Mouse (Mus musculus) embryo, embryonic 10.5 days (tissue): ENCODE data around the gene Cmip.
A peak's percentile ranks its signal among the peaks of the same experiment; 100 is the strongest.

Experiments
- DNase-seq: peaks from one replicate; pipeline ENCODE4 v3.0.0-alpha.2; 2015; ENCODE audit warnings: low spot score

Gene Cmip

DNA sequence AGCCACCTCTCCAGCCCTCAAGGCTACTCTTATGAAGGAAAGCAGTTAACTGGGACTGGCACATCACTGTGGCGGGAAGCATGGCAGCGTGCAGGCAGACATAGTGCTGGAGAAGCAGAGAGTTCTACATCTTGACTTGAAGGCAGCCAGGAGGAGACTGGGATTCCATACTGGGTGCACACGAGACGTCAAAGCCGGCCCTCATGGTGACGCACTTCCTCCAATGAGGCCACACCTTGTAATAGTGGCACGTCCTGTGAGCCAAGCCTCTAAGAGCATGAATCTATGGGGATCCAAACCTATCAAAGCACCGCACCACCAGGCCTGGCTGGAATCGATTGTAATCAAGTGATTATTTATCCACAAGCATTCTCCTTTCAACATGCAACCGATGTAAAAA is 210.6 kb downstream of the Cmip start:
- DNase-seq = no peak

DNA sequence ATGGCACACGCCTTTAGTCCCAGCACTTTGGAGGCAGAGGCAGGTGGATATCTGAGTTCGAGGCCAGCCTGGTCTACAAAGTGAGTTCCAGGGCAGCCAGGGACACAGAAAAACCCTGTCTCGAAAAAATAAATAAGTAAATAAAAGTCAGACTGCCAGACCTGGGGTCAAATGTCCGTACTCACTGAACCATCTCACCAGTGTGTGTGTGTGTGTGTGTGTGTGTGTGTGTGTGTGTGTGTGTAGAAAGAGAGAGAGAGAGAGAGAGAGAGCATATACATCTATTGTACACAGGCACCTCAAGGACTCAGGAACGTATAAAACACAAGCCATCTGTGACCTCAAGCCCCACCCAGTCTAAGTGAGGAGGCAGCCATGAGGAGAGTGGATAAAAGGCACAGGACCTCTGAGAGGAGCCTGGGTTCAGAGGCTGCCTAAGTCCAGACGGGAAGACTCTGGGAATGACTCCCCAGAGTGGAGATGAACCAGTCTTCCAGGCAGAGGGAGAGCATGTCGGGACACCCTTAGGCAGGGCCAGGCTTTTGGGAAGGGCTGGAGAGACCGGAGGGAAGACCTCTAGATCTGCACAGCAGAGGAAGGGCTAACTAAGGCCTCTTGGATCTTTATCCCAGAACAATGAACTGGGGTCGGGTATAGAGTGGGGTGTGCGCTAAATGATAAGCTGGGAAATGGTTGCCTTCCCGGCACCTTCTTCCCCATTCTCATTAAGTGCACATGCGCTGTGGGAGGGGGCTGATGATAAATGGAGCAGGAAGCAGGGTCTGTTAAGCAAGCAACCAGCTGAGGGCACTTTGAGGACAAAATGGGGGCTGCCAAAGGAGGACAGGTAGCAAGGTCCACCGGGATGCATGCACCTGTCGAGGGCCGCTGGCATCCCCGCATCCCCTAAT is 212.8 kb downstream of the Cmip start:
- no peak for DNase-seq

DNA sequence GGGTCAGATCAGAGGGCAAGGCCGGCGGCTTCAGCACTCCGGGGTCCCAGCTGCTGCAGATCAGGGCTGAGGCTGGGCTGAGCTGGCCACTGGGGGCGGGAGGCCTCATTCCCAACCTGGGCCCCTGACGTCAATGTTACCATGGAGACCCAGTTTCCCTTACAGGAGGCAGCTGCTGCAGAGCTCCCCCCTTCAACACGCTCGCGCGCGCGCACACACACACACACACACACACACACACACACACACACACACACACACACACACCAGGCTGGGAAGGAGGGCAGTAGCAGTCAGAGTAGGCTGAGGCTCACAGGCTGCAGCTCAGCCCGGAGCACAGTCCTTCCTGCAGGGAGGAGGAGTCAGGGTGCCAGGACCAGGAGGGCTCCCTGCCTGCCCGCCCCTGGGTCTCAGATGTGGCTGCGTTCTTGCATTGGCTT is 213.5 kb downstream of the Cmip start:
- peak; percentile 93 for DNase-seq

DNA sequence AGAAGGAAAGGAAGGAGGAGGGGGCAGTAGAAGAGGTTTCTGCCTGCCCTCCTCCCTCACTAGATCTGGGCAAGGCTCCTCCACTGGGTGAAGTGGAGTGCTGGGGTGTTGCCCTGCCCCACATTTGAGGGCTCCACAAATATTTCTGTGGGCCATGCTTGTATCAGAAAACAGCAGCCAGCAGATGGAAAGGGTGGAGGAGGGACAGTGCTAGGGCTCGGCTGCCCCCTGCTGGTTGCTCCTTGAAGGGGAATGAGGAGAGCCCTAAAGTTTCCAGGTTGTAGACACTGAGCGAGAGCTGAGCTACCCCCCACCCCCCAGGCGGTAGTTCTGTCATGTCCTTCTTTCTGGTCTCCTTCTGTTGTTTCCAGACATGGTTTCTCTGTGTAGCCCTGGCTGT is 214.3 kb downstream of the Cmip start:
- peak; percentile 81 for DNase-seq

DNA sequence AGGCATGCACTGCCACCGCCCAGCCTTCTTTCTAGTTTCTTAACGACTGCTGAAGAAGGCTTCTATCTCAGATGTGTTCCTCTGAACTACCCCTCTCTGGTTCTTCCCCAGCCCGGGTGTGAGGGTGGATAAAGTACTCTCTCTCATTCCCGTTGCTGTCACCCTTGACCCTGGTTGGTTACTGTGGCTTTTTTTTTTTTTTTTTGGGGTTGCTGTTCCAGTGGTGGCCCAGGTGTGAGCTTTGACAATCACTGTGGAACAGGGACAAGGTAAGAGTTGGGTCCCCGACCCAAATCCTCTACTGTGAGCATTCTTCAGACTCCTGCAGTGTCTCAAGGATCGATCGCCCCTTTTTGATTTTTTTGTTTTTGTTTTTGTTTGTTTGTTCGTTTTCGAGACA is 214.8 kb downstream of the Cmip start:
- no peak for DNase-seq

DNA sequence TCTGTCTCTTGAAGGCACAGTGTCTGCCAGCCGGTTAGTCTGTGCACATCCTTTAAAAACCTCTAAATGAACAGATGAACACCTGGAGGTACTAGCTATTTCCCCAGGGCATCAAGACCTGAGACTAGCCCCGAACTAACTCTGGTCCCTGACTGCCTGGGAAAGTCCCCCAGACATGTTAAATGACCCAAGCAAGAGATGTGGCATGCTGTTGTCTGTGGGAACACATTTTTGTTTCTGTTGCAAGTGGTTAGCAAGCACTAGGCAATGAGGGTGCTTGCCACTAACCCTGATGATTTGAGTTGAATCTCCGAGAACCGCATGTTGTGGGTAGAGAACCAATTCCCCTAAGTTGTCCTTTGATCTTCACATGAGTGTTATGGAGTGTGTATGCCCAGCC is 215.5 kb downstream of the Cmip start:
- DNase-seq = no peak

DNA sequence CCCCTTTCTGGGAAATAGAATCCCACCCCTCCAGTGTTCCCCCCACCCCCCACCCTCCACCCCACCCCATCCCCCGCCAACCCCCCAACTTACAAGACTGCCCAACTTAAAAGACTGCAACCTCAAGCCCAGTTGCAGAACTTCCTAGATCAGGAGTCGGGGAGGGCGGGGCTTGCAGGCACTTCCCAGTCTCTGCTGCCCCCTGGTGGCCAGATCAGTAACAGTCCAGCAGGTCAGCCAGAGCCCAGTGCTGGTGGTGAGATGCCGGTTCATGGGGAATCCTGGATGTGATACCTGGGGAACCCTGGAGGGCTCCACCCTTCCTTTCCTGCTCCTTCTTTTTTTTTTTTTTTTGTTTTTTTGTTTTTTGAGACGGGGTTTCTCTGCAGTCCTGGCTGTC is 218.1 kb downstream of the Cmip start:
- peak; percentile 94 for DNase-seq

DNA sequence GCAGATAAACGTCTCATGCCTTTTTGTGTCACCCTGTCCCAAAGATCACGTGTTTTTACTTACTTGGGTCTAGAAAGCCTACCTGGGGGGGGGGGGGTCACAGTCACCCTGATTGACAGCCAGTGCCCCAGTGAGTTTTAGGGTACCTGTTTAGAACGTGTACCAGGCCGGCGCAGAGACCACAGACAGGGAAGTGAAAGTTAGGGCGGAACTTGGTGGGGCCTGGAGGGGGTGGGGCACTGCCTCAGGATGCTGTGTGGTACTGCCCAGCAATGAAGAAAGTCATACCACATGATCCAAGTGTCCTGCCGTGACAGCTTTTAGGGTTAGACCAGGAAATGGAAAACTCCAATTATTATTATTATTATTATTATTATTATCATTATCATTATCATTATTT is 219.0 kb downstream of the Cmip start:
- DNase-seq = no peak

DNA sequence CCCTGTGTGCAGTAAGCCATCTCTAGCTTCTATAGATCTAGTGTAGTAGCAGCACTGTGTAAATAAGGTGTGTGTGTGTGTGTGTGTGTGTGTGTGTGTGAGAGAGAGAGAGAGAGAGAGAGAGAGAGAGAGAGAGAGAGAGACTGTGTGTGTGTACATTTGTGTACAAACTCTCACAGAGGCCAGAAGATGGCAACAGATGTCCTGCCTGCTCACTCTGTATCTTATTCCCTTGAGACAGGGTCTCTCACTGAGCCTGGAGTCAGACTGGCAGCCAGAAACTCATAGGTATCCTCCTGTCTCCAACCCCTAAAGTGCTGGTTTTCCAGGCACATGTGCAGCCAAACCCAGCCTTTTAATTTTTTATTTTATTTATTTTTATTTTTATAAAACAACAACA is 221.2 kb downstream of the Cmip start:
- DNase-seq = no peak

DNA sequence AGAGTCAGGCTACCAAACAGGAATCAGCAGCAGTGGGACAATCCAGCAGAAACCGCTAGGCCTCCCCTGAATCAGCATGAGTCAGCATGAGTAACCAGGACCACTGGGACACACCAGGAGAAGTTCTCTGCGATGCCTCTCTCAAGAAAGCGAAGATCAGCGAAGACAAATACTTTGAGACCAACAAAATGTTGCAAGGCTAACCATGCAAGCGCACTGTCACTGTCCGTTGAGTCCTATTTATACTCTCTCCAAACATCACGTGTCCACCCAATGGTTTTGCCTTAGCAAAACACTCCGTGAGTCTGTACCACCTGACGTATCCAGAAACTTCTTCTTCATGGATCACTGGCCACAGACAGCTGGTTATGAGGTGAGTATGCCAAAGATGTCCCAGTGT is 223.1 kb downstream of the Cmip start:
- no peak for DNase-seq

DNA sequence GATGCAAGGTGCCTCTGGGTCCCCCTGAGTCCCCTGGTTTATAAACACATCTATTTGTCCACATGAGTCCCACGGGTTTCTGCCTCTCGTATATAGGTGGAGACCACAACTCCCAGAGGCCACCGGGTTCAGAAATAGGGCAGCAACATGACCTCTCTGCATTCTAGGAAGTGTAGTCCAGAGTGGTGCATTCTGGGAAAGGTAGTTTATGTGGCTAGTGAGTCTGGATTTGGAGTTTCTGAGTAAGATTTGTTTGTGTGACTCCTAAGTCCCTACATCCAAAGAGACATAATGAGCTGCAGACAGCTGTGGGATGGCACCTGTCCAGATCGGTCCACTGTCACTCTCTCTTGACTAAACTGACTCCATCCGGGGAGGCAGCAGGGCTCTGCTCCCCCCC is 223.7 kb downstream of the Cmip start:
- DNase-seq = peak; percentile 50

DNA sequence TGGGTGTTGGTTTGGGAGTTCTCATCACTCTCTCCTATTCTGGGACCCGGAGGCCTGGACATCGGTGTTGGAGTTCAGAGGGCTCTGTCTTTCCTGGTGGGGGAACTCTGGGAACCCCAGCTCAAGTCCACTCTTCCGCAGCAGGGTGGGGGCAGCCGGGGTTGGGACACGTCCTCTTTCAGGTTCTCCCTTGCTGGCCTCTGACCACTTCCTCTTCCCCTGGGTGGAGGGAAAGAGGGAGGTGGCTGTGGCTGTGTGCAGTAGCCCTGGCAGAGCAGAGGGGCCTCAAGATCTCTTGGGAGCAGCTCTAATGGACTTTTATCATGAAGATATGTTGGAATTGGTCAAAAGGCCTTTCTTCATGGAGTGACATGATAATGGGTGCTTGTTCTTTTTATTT is 225.0 kb downstream of the Cmip start:
- DNase-seq = no peak

DNA sequence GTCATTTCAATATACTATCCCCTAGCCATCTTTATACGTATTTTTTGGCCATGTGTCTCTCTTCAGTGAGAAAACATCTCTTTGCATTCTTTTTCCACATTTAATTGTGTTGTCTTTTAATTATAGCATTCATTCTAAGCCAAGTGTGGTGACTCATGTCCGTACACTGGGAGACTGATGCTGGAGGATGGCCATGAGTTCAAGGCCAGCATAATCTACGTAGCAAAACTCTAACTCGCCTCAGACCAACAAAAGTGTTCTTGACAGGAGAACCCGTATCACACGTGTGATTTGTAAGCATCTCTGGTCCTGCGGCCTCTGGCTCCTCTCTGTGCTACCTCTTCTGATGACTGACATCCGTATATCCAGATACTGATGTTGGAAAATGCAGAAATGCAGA is 227.9 kb downstream of the Cmip start:
- no peak for DNase-seq

DNA sequence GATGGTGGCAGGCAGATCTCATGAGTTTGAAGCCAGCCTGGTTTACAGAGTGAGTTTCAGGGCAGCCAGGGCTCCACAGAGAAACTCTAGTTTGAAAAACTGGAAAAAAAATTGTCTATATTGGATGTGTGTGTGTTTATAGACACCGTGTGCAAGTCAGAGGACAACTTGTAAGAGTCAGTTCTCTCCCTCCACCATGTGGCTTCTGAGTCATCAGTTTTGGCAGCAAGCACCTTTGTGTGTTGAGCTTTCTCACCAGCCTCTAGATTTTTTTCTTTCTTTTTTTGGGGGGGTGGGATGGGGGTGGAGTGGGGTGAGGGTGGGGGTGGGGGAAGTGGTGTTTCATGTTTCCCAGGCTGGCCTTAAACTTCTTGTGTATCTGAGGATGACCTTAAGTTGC is 228.5 kb downstream of the Cmip start:
- DNase-seq = no peak

DNA sequence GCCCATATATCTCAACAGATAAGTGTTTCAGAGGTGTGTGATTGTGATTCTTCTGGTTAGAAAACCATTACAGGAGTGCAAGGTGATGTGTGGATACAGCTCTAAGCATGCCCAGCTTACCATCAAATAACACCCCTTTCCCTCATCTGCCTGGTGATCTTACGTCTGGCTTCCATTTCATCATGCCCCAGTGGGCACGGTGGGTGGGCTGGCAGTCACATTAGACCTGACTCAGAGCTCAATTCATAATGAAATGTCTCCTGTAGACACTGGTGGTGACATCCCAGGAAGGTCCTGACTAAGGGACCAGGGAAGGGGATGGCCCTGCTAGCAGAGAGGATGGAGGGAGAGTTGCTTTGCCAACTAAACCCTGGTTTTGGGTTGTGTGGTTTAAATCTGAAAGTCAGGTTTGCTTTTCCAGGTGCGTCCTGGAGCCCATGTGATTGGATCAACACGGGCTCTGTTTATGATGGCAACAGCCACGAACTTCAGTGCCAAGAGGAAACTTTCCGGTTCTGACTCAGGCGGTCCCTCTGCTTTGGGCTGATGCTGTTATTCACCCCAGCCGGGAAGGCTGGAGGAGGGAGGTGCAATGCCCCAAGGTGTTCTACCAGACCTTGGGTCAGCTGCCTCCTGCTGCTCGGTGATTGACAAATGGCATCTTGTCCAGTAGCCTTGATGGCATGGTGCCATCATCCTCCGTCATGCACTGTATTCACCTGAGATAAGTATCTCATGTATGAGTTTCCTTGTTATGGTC is 231.6 kb downstream of the Cmip start:
- no peak for DNase-seq

DNA sequence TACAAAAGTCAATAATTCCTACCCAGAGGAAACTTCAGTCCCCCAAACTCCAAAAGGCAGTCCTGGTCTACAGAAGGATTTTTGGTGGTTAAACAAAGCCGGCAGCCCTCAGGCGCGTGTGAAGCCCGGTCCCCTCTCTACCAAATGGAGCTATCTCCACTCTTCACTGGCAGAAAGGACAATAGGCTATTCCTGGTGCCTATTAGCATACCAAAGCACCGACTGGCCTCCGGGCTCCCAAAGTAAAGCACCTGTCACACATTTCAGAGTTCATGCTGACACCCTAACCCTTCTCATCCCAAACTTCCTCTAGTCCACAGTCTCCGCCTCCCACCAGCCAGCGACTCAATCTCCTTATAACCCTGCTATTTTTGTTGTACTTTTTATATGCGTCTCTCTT is 236.7 kb downstream of the Cmip start:
- no peak for DNase-seq

DNA sequence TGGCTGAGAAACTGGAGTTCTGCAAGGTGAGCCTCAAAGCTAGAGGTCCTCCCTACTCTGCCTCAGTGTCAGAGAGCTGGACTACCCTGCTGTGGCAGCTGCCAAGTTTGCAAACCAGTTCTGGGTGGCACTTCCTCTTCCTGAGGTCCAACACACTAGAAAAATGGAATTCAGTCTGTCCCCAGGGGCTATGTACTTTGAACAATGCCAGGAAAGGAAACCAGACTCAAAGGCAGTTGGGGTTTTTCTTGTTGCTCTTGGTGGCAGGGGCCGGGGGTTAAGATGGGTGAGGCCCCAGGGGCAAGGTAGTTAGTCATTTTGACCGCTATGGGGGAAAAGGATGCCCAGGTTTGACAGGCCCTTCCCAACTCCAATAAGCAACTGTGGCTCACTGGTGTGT is 238.0 kb downstream of the Cmip start:
- no peak for DNase-seq

DNA sequence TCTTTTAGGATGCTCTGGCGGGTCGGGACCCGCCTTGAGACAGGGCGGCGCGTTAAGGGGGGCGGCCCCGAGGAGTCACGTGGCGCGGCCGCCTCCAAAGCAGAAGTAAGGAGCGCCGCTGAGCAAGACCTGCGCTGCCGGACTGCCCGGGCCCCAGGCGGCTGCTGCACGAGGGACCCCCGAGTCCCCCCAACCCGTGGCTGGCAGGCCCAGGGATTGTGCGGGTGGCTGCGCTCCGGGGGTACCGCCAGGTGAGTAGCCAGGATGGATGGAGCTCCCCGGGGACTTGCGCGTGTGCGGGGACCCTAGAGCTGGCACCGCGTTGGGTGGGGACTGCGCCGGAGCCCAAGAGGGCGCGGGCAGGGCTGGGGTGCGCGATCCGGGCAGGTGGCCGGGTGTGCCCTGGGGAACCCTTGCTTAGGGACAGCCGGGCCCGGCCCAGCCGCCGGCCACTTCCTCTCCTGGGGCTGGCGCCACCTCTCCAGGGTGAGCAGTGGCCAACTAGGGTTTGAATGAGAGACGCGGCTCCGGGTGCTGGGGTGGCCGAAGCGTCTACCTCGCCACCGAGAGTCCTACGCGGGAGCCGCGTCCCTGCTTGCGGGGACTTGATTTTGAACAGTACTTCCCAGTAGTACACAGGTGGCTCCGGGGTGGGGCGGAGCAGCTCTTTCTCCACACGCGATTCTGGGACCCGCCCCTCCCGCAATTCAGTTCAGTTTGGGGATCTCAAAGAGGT is 241.5 kb downstream of the Cmip start, which contains the start of gene Plcg2:
TSS of gene Plcg2 (plus strand) at position 113 of the 736 bp plus-strand sequence.
- peak; percentile 71 for DNase-seq

DNA sequence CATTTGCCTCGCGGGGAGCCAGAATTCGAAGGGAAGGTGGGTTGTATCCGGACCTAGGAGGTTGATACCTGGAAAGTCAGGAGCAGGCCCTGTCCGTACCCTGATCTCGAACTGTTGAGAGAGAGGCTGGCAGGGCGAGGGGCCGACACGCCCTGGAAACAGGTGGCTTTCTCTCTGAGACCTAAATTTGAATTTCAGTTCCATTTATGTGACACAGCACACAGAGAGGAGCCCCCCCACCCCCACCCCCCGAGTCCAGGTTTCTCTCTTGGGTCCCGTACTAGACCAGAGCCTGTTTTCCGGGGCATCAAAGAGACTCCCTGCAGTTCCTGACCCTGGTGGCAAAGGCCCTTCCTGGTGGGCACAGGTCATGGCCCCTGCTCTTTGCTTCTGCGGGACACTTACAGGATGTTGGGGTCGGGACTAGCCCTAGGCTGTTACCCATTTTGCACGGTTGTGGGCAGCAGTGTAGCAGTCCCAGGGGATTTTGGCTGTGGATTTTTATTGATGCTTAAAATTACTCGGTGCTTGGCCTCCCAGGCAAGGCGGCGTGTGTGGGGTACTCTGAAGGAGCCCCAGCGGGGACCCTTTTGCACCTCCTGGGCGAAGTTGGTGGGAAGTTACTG is 242.2 kb downstream of the Cmip start:
- DNase-seq = peak; percentile 45

DNA sequence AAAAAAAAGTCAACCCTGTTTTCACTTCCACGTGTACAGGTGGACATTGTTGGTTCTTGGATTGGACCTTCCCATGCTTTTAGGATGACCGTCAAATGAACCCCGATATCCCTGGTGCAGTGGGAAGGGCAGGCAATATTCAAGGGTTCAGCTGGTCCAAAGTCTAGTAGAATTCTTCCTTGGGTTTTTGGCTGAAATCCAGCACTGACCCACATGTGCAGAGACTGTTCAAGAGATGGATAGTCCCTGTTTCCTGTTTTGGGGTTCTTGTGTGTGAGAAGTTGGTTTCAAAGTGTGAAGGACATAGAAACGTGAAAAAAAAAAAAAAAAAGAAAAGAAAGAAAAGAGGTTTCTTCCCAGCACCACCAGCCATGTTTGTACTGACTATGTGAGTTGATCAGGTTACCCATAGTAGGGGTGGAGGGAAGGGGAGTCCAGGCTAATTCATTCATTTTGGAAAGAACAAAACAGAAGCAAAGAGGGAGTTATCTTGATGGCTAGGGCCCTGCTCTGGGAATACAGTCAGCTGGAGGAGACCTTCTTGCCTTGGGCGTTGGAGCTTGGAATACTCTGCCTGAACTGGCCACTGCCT is 243.5 kb downstream of the Cmip start:
- no peak for DNase-seq

DNA sequence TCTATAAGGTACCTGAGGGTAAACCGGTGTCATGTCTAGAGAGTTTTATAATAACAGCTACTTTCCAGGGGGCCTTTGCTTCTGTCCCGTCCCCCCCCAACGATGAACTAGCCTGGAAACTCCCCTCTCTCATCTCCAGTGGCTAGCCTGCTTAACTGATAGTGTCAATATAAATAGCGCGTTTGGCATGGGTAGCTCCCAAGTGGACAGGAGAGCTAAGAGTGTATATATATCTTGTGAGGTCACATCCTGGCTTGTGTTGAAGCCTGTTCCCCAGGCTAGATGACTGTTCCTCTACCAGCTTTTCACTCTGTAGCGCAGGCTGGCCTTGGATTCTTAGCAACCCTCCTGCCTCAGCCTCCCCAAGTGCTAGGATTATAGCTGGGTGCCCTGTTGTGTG is 244.5 kb downstream of the Cmip start:
- DNase-seq = no peak
